Mouse (Mus musculus): ENCODE measurements at regions not wholly inside any gene's neighbourhood (a gene's known extent, or its start where the extent isn't known, plus 50 kb on each side); places are given as distances from the start of the nearest gene placed in this dataset.

DNA sequence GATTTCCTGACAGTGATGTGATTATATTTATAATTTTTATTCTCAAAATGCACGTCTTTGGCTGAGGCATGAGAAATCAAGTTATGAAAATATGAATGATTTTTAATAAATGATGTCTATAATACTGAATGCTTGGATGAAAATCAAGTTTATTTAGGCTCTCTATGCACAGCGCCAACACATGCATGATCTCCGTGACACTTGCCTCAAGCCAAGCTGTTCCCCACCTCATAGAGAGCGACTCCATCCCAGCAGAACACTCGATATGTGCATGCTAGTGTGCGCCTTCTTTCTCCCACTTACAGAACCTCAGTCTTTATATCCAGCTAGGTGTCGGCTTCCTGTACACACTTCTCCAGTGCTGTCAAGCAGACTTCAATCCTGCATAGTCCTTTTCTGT is 139.8 kb upstream of the Gm9833 start:
- no peak for TF ChIP-seq CHD2 (IDR thresholded peaks at IDR 0.05; ENCODE audit: low read depth, low read length)
- no peak for TF ChIP-seq ZC3H11A (IDR thresholded peaks at IDR 0.05; ENCODE audit: borderline replicate concordance, low read depth, low read length)
- TF ChIP-seq HCFC1 (IDR thresholded peaks at IDR 0.05; ENCODE audit: borderline replicate concordance, insufficient read depth, low read length), result no peak
- TF ChIP-seq ZNF384 (IDR thresholded peaks at IDR 0.05; ENCODE audit: low read depth, low read length), result no peak
- no peak for TF ChIP-seq MAFK (IDR thresholded peaks at IDR 0.05; ENCODE audit: insufficient read depth, low read depth, low read length)
